Comparison of ENCODE assay signal across 33 mouse cellular contexts in genomic region chr14:34492688-34493087, GRCm38 (mm10). TPM values are rescaled to one million over a fixed set of nuclear protein-coding genes. Genes with fewer than 3 reads are reported as not detected.
"Had no signal": no experiment of that assay in that cellular context is flagged by ENCODE, and none has a peak within 500 bp of the region (broad histone marks: within the 10 kb centered on the region; RNA-seq: fewer than 3 reads in every experiment).

No protein-coding gene starts in this region.

- H3K27ac ChIP-seq: kidney, postnatal 0 days; layer of hippocampus, adult 2 months; left cerebral cortex, adult 2 months; liver, embryonic 13.5 days; midbrain, embryonic 10.5 days; midbrain, embryonic 13.5 days; neural tube, embryonic 13.5 days had no signal

- H3K9me3 ChIP-seq: liver, embryonic 13.5 days; megakaryocyte, embryonic 14.5 days; midbrain, embryonic 10.5 days; midbrain, embryonic 13.5 days; neural tube, embryonic 13.5 days had no signal

- ATAC-seq: midbrain, embryonic 13.5 days; midbrain, embryonic 16.5 days had no signal

- H3K4me2 ChIP-seq: liver, embryonic 13.5 days; midbrain, embryonic 13.5 days; neural tube, embryonic 13.5 days had no signal

- H3K9ac ChIP-seq: liver, embryonic 13.5 days; midbrain, embryonic 13.5 days; neural tube, embryonic 13.5 days had no signal

- H3K36me3 ChIP-seq: liver, embryonic 13.5 days; midbrain, embryonic 10.5 days; midbrain, embryonic 13.5 days; neural tube, embryonic 13.5 days had no signal

- DNase-seq: kidney, postnatal 25 days; layer of hippocampus, adult 9-11 months; layer of hippocampus, postnatal 36 days; liver, embryonic 13.5 days; lung, adult 2 months; lung, postnatal 36 days; retina, postnatal 1 day; right cerebral cortex, postnatal 25 days; spleen, adult 18-20 months; thymus, adult 18-20 months; thymus, postnatal 36 days had no signal

- H3K4me3 ChIP-seq: layer of hippocampus, adult 2 months; left cerebral cortex, adult 2 months; liver, embryonic 13.5 days; megakaryocyte, embryonic 14.5 days; midbrain, embryonic 10.5 days; midbrain, embryonic 13.5 days; myocyte; neural tube, embryonic 13.5 days had no signal

- H3K27me3 ChIP-seq: midbrain, embryonic 13.5 days; neural tube, embryonic 13.5 days had no signal

- H3K4me1 ChIP-seq: megakaryocyte, embryonic 14.5 days had no signal

RNA-seq across cellular contexts. Expression of gene 9230112D13Rik, which starts 29.9 kb away (rescaled TPM):
- total RNA-seq: layer of hippocampus, adult 2 months; layer of hippocampus, postnatal 36 days; left cerebral cortex, adult 2 months; left cerebral cortex, postnatal 10 days; left cerebral cortex, postnatal 36 days; liver, adult 2 months; monocyte, adult 5-6 weeks; neutrophil, adult 5-6 weeks had no signal
- polyA plus RNA-seq: kidney, embryonic 14.5 days; kidney, postnatal 0 days; large intestine, adult 2 months; limb, embryonic 11.5 days; limb, embryonic 14.5 days; liver, adult 2 months; liver, embryonic 13.5 days; liver, embryonic 16.5 days; lung, adult 2 months; lung, embryonic 16.5 days; midbrain, embryonic 10.5 days; midbrain, embryonic 13.5 days; midbrain, embryonic 16.5 days; myocyte; neural tube, embryonic 13.5 days; stomach, embryonic 16.5 days; testis, adult 2 months had no signal
